Mouse (Mus musculus) spleen, adult 12 weeks (tissue): ENCODE data around the gene Dnajc30.
"Not testable (repeated sequence)": the region's sequence is repeated elsewhere in the genome, so short reads cannot be mapped to it uniquely, and the experiment has no call there.

Experiments used
- DNase-seq: peaks from one replicate; pipeline ENCODE4 v3.0.0; 2022; ENCODE audit warnings: low spot score

Dnajc30 gene

DNA sequence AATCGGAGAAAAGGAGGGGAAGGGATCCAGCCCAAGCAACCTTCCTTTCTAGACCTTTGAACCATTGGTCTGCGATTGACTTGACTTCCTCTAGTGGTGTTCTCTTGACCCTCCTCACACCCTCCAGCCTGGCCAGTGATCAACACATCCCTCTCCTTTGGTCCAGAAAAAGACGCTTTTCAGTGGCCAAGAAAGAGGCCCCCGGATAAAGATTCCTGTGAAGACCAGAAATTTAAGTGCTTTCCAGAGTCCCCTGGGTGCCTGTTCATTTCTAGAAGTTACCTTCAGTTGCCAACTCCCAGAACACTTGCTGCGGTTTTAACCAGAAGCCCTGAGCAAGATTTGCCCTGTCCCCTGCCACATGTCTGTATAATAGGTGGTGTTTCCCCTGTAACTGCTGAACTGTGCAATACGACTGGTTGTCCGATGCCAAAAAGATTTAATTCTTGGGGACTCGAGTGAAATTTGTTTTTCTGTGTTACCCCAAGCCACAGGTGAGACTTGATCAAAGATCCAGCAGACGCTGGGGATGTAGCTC, 976 bp downstream of the Dnajc30 start, which contains the start of gene Bud23:
TSS of gene Bud23 (minus strand) at position 51 of the 538 bp plus-strand sequence.
- DNase-seq, result not testable (repeated sequence)

DNA sequence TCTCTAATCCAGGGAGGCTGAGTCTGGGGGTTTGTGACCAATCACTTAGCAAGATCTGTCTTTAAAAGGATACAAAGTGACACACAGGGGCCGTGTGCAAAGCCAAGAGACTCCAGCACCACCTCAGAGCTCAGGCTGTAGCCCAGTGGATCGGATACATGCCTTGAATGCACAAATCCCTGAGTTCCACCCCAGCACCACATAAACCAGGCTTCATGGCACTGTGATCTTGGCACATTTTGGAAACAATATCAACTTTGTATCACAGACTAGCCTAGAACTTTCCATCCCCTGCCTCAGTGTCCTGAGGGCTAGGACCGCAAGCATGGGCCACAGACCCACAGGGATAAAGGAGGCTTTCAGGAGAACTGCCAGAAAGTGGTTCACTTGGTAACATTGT, 2.0 kb downstream of the Dnajc30 start:
- DNase-seq, result no peak

DNA sequence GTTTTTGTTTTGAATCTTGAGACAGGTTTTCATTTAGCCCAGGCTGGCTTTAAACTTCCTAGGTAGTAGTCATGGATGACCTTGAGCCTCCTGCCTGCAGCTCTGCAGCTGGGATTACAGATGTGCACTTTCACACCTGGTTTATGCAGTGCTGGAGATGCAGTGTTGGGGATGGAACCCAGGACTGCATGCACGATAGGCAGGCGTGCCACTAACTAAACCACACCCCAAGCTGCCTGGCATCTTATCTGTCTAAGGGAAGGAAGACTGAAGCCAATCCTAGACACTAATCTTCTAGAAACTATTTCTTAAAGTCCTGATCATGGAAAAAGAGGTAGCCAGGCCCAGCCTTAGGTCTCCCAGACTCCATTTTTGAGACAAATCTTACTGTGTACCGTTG, 6.4 kb downstream of the Dnajc30 start:
- DNase-seq, result no peak

DNA sequence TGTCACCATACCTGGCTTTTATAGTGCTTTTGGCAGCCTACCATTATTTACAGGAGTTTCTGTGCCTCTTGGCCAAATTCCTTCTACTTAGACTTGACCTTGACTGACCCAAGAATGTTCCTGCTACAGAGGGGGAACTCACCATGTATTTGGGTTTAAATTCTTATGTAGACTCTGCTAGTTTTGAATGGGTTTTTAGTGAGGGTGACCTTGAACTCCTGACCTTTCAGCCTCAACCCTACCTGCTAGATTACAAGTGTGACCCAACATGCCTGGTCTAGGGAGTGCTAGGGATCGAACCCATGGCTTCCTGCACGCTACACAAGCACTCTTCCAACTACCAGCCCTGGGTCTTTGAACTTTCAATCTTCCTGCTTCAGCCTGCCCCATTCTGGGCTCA, 8.1 kb downstream of the Dnajc30 start:
- DNase-seq, result no peak

DNA sequence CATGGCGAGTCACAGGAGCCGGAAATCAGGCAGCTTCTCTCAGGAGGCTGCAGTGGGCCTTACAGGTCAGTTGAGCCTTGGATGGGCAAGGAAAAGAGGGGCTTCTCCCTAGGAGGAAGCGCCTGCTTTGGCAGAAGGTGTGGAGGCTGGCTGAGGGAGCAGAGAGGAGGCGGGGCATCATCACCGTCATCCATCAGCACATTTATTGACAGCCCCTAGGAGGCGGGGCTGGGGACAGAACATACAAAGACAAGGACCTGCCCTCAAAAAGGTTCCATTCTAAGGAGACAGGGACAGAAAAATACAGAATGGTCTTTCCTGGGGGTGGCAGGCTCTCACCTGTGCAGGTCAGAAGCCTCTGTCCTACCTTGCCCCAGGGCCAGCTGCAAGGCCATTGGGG, 8.7 kb downstream of the Dnajc30 start:
- DNase-seq, result no peak

DNA sequence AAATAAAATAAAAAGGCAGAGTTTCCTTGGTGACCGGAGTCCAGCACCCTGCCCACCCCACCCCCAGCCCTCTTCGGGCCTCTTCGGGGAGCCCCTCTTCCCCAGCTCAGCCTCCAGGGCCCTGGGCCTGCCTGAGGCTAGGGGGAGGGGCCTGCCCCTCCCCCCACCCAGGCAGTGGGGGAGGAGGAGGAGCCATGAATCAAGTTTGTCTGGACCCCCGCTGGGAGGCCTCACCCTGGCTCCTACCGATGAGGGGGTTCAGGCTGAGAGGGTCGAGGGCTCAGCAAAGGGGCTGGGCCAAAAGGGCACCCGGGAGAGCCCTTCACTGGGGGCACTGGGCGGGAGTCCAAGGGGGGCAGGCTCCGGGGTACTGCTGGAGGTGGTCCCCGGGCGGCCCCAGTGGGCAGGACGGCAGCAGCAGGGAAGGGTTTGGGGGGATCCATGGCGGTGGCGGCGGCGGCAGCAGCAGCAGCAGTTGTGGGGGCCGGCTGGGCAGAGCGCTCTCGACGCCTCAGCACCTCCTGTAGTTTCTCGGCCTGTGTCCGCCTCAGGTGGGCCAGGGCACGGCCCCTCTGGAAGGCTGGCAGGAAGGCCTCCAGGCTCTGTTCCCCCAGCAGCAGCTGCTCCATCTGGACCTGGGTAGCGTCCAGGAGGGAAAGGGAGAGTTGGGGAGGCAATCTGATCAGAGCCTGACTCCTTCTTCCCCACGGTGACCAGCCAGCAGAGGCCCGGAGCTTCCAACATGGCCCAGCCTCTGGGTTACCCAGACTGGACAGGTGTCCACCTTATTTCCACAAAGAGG, 9.5 kb downstream of the Dnajc30 start:
- DNase-seq, result no peak

DNA sequence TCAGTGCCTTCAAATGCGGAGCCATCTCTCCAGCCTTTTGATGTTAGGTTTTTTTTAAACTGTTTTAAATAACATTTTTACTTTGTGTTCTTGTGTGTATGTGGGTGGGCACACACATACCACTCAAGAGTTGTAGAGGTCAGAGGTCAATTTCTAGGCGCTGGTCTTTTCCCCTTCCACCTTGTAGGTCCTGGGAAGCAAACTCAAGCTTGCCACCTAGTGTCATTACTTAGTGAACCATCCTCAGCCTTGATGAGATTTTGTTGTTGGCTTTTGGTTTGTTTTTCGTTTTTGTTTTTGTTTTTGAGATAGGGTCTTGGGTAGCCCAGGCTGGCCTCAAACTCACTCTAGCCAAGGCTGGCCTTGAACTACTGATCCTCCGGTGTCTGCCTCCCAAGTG, 11.7 kb downstream of the Dnajc30 start:
- DNase-seq, result no peak

DNA sequence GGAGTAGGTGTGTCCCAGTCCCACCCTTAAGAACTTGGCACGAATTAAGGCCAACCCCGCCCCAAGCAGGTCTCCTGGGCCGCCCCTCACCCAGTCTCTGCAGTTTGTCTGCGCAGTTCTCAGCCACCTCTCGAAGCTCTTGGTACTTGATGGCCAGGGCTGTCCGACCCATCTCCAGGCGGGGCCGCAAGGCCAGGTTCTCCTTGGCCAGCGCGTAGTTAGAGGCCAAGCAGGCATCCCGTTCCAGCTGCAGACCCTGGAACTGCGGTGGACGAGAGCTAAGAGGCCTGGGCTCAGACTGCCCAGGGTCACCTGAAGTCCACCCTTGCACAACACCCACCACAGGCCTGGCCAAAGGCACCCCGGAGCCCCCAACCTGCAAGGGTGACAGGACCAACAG, 12.4 kb downstream of the Dnajc30 start:
- DNase-seq, result no peak

DNA sequence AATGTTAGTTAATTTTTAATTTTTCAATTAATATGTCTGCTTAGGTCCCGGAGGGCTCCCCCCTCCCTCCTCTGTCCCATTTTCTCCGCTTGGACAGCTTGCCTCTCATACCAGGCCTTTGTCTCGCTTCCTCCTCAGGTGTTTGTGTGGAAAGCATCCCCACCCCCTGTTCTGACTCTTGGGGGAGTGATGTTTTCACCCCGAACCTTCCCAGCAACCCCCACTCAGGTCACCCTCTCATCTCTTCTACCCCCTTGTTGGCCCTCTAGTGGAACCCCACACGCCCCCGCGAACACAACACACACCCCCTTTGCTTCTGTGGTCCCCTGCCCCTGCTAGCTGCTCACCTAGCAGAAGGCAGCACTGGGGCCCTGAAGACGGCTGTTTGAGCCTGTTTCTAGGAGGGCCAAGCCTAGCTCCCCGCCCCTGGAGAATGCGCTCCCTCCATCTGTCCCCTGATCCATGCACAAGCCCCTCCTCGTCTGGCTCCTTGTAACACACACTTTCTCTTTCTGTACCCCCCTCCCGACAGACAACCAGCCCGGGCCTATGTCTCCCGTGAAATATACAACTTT, 13.0 kb downstream of the Dnajc30 start:
- no peak for DNase-seq

DNA sequence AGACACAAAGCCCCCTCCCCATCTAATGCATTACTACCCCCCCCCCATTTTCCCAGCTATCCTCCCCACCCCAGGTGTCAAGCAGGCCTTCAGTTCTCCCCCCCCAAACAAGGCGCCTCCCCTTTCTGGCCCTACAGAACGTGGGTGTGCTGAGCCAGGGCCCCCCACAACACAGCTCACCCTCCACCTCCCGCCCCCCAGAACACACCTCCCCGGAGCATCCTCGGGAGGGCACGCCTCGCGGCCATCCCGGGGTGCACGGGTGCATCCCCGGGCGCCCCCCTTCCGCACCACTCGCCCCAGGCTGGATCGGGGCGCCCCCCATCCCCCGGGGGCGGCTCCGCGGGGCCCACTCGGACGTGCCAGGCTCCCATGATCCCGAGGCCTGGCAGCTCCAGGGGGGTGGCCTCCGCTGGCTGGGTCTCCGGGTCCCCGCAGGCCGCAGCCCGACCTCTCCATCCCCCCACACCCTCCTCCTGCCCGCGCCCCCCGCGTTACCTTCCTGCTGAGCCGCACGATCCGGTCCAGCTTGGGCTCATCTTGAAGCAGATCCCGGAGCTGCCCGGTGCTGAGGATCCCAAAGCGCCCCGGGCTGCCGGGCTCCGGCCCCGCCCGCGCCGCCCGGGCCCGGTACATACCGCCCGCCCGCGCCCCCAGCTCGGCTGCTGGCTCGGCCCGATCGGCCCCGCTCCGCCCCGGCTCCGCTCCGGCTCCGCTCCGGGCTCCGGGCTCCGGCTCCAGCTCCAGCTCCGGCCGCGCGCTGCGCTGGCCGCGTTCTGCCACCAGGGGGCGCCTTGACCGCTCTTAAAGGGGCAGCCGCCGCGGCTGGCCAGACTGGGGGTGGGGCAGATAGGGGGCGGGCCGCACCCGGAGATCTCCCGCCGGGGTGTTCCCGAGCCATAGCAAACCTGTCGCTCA, 13.8 kb downstream of the Dnajc30 start, which contains the start of gene Vps37d:
TSS of gene Vps37d (minus strand) at position 703 of the 918 bp plus-strand sequence.
- peak; percentile 84 for DNase-seq

DNA sequence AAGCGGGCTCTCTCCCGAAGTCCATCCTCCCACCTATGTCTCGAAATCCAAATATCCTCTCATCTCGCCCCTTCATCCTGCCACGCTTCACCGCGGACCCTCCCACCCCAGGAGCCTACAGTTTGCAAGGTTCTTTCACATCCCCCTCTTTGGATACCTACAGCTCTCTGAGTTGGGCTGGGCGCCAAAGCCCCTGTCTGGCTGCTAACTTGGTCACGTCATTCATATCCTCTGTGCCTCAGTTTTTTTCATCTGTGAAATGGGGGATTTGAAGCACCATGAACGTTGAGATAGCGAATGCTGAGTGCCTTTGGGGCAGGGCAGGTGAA, 14.4 kb downstream of the Dnajc30 start:
- no peak for DNase-seq

DNA sequence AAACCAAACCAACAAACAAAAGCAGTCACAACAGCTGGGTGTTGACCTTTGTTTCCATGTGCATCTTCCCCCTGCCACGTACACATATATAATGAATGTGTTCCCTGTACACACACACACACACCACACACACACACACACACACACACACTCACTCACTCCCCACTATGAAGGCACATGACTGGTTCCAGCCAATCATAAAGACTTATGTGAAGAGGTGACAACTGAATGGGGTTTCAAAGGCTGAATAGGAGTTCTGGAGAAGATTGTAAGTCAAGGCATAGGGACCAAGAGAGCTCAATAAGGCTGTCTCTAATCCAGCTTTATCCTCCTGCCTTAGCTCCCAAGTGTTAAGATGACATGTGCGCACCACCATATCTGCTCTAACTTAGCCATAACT, 15.6 kb downstream of the Dnajc30 start:
- DNase-seq, result no peak

DNA sequence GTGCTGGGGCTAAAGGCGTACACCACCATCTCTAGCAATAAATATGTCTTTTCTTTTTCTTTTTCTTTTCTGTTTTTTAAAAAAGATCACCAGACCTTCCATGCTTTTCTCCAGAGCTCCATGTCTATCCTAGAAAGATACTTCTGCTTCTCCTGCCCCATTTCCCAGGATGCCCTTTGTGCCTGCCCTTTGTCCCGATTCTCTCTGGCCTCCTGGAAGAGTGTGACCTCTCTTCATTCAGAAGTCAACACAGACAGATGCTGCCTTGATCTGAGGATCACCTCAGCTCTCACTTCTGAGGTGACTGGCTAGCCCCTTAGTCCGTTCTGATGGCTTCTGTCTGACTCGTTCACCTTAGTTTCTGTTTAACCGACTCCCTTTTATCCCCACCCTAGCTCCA, 16.5 kb downstream of the Dnajc30 start:
- DNase-seq, result no peak

DNA sequence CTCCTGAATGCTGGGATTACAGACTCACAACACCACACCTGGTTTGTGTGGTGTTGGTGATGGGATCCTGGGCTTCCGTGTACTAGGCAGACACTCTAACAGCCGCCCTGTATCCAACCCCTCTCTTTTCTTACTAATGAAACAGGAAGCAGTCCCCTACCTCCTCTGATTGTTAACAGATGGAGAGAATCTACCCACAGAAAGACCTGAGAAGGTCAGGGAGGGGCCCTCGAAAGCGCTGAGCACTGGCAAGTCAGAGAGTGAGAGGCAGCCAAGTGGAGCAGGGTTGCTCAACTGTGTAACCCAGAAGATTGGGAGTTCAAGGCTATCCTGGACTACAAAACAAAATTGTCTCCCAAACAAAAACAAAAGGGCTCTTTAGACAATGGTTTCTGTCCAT, 22.9 kb downstream of the Dnajc30 start:
- DNase-seq, result no peak

DNA sequence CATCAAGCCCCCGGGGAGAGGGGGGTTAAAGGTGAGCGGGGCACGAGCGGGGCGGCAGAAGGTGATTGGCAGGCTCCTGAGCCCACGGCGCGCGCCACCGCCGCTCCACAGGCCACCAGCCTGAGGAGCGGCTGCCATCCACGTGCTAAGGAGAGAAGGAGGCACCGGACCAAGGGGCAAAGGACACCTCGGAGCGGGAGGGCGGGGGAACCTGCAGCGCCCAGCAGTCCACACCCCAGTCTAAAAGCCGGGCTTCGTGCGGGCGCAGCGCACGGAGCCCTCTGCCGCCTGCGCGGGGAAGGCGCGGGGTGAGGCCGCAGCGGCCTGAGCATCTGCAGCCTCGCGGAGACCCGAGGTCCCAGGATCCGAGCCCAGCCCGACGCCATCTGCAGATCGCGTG, 25.7 kb downstream of the Dnajc30 start, which contains the start of gene Mlxipl:
TSS of gene Mlxipl (plus strand) at position 238 of the 400 bp plus-strand sequence.
- no peak for DNase-seq

DNA sequence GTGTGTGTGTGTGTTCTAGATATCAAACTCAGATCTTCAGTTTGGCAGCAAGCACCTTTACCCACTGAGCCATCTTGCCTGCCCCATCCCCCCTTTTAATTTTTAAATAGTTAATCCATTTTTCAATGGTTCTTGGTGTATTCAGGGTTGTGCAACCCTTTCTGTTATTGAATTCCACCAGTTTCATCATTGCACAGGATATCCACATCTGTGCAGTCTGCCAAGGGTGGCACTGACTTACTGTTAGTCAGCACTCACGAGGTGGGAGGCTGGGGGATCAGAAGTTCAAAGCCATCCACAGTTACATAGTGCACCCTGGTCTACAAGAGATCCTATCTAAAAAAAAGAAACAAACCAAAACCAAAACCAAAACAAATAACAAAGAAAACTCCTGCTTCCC, 37.0 kb downstream of the Dnajc30 start:
- no peak for DNase-seq

DNA sequence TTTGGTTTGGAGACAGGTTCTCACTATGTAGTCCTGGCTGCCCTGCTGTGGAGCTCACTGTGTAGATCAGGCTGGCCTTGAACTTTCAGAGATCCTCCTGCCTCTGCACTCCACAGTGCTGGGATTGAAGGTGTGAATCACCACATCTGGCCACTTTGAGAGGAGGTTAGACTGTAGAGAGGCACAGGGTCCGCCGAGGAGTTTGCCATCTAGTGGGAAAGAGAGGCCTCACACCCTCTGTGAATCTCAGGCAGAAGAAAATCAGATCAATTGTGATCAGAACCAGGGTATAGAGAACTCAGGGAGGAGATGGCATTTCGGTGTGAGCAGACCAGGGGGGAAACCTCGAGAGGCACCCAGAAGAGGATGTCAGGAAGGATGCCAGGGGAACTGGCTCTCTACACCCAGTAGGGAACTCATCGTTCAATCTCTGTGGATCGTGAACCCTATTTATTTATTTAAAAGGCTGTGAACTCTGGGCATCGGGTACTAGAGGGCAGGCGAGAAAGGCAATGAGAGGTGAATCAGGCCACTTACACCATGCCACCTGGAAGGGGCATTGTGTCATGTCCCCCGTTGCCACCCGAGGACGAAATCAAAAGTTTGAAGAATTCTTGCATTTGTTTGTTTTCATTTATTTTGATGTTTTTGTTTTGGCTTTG, 40.1 kb downstream of the Dnajc30 start:
- no peak for DNase-seq

DNA sequence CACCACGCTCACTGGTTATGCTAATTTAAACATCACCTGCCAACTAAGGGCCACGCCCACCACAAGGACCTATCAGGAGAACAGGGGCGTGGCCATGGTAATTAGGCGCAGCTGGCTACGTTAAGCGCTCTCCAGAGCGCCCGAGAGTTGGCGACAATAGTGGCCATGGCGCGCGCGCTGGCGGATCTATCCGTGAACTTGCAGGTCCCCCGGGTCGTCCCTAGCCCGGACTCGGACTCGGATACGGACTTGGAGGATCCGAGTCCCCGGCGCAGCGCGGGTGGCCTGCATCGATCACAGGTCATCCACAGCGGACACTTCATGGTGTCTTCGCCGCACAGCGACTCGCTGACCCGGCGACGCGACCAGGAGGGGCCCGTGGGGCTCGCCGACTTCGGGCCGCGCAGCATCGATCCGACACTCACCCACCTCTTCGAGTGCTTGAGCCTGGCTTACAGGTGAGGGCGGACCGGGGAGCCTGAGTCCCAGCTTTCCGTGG, 42.8 kb downstream of the Dnajc30 start:
- DNase-seq, result peak; percentile 21

DNA sequence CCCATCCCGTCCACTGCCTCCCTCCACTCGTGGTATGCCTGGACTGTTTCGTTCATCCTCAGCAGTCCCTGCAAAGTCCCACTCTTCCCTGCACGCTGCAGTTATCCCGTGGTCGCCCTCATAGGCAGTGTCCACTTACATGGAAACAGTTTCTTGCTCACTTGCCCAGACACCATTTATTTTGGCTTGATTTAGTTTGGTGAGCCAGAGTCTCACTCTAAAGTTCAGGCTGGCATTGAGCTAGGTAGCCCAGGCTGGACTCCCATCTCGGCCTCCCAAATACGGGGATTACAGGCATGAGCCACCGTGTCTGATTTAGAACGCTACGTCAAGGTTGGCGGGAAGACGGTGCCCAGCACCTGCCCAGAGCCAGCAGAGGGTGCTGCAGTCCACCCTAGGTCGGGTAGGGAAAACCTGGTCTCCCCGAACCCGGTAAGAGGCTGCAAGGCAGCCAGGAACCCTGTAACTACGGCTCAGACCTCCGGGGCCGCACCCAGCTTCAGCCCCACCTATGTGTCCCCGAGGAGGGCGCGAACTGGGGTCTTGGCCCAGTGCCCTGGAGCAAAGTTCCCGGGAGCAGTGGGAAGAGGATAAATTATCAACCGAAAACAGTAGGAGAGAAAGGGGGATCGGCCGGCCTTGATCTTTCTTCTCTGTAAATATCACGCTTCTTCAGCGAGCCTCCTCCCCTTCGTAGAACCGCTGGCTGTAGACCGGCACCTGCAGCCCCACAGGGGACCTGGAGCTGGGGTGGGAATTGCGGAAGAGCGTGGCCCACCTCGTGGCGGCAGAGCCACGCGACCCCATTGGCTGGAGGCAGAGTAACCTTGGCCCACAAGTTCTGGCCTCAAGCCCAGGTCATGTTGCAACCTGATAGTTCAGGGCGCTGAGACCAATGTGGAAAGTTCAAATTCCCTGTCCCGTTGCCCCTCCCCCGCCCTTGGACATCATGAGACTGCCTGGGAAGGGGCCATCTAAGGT, 43.8 kb downstream of the Dnajc30 start:
- peak; percentile 15 for DNase-seq

DNA sequence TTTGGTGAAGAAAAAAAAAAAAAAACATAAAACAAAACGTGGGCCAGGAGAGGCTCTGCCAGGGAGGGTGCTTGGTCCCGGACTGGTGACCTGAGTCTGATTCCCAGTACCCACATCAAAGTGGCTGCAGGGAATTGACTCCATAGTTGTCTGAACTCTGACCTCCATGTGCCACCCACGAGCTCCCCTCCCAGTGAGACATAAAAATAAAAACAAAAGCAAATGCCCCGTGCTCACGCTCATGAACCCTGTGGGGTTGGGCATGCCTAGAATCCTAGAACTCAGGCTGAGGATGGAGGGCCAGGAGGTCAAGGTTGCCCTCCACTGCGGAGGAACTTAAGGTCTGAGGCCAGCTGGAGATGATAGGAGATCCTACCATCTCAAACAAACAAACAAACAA, 45.0 kb downstream of the Dnajc30 start:
- DNase-seq, result no peak
